Mouse (Mus musculus) MEL (cell line): ENCODE measurements around the gene Hspa4l. TPM values are rescaled to one million over a fixed set of nuclear protein-coding genes. Genes with fewer than 3 reads are reported as not detected.
"Not testable (repeated sequence)": the region's sequence is repeated elsewhere in the genome, so short reads cannot be mapped to it uniquely, and the experiment has no call there.

Source experiments
- DNase-seq: peaks from one replicate; pipeline ENCODE4 v3.0.0; 2011; ENCODE audit warnings: low read depth, low spot score
- H3K27ac ChIP-seq: 2 replicates; pipeline ENCODE4 v1.5.1; 2012; ENCODE audit warnings: low read depth, mild to moderate bottlenecking, control low read depth, low read length, moderate library complexity; ENCODE audit not compliant: control insufficient read depth
- H3K27me3 ChIP-seq, 2 experiments: fragments of 150-350 bp in 1 of 2; sonication (generic) in 1 of 2; 2 replicates each; pipeline ENCODE4 v1.6.1; 2012; ENCODE audit warnings: low read length in 2 of 2, mild to moderate bottlenecking in 2 of 2, improper control_type of control experiment in 1 of 2, moderate library complexity in 1 of 2; ENCODE audit not compliant: insufficient read depth in 2 of 2, control insufficient read depth in 1 of 2
- H3K36me3 ChIP-seq, 2 experiments: 2 replicates each; pipeline ENCODE4 v1.6.1; 2012 to 2014; ENCODE audit warnings: low read length in 2 of 2, improper control_type of control experiment in 1 of 2, inconsistent platforms in 1 of 2, mild to moderate bottlenecking in 1 of 2; ENCODE audit not compliant: insufficient read depth in 2 of 2, control insufficient read depth in 1 of 2
- H3K4me1 ChIP-seq, 2 experiments: fragments of 150-350 bp in 1 of 2; sonication (generic) in 1 of 2; 2 replicates each; pipeline ENCODE4 v1.6.1; 2012; ENCODE audit warnings: low read length in 2 of 2, improper control_type of control experiment in 1 of 2, mild to moderate bottlenecking in 1 of 2; ENCODE audit not compliant: insufficient read depth in 2 of 2, control insufficient read depth in 1 of 2
- H3K4me3 ChIP-seq, 2 experiments: fragments of 150-350 bp in 1 of 2; sonication (generic) in 1 of 2; 2 replicates each; pipeline ENCODE4 v1.5.1; 2012; ENCODE audit warnings: low read depth in 2 of 2, low read length in 2 of 2, mild to moderate bottlenecking in 2 of 2, moderate library complexity in 2 of 2, control low read depth in 1 of 2, improper control_type of control experiment in 1 of 2; ENCODE audit not compliant: control insufficient read depth in 1 of 2, insufficient read depth in 1 of 2
- H3K79me2 ChIP-seq: 2 replicates; pipeline ENCODE4 v1.6.1; 2012; ENCODE audit warnings: mild to moderate bottlenecking, low read length, moderate library complexity; ENCODE audit not compliant: control insufficient read depth, poor library complexity, insufficient read depth
- H3K9ac ChIP-seq: 2 replicates; pipeline ENCODE4 v1.6.1; 2012; ENCODE audit warnings: low read depth, mild to moderate bottlenecking, control low read depth, low read length, moderate library complexity; ENCODE audit not compliant: control insufficient read depth, poor library complexity, severe bottlenecking
- H3K9me3 ChIP-seq: fragments of 150-350 bp; sonication (generic); replicated peaks from 2 replicates; pipeline ENCODE4 v1.6.1; 2012; ENCODE audit warnings: mild to moderate bottlenecking, low read length, improper control_type of control experiment, moderate library complexity; ENCODE audit not compliant: insufficient read depth
- BHLHE40 ChIP-seq: IDR thresholded peaks from 2 replicates; pipeline ENCODE4 v1.6.1; 2012; ENCODE audit warnings: low read depth, mild to moderate bottlenecking, inconsistent platforms, low read length, improper control_type of control experiment, borderline replicate concordance
- CHD2 ChIP-seq: IDR thresholded peaks from 2 replicates; pipeline ENCODE4 v1.6.1; 2011; ENCODE audit warnings: low read length, improper control_type of control experiment
- GATA1 ChIP-seq: IDR thresholded peaks from 2 replicates; pipeline ENCODE4 v1.6.1; 2011; ENCODE audit warnings: low read depth, low read length, improper control_type of control experiment
- MAZ ChIP-seq: IDR thresholded peaks from 2 replicates; pipeline ENCODE4 v1.6.1; 2012; ENCODE audit warnings: low read depth, mild to moderate bottlenecking, inconsistent platforms, low read length, improper control_type of control experiment
- MEF2A ChIP-seq: IDR thresholded peaks from 2 replicates; pipeline ENCODE4 v1.6.1; 2014; ENCODE audit warnings: low read depth, mild to moderate bottlenecking, inconsistent platforms, low read length, improper control_type of control experiment; ENCODE audit not compliant: poor library complexity, insufficient replicate concordance, severe bottlenecking; ENCODE audit errors: extremely low read depth
- MYB ChIP-seq: IDR thresholded peaks from 2 replicates; pipeline ENCODE4 v1.6.1; 2011; ENCODE audit warnings: mild to moderate bottlenecking, low read depth, low read length, improper control_type of control experiment
- polyA plus RNA-seq, 2 experiments: library from polyadenylated mRNA; stranded (reverse) in 1 of 2; unstranded in 1 of 2; fragments of >175 nt in 1 of 2; fragments of >200 nt in 1 of 2; gene quantifications; 2 replicates each; pipeline versions ENCODE4 v1.2.1 to v1.2.4; 2012; ENCODE audit warnings: low replicate concordance in 2 of 2, low read depth in 1 of 2; ENCODE audit not compliant: insufficient read length in 2 of 2, insufficient read depth in 1 of 2, missing spikeins in 1 of 2
- total RNA-seq: library from RNA; depleted of rRNA; stranded (reverse); fragments of 300-350 nt; gene quantifications from 2 replicates; pipeline ENCODE4 v1.2.3, GENCODE M21; 2012; rRNA removed

Gene Hspa4l
- total and polyA plus RNA-seq, 3 experiments, result 19.2 to 37.2 (median 35.7) TPM

DNA sequence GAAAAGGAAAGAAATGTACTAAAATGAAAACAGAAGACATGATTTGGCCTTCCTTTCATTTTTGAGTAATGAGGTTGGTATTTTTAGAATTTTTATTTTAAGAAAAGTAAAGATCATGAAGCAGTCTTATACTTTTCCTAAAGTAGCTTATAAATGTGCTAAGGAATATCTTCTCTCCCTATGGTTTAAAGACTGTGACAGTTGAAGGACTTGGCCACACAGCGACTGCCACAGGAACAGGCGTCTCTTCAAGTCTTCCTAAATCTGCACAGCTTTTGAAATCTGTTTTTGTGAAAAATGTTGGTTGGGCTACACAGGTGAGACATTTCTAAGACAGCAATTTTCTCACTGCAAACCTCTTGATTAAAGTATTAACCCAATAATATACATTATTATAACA, 69.0 kb downstream of the Hspa4l start:
- TF ChIP-seq CHD2, result no peak
- TF ChIP-seq GATA1, result no peak
- no peak for TF ChIP-seq MAZ
- no peak for TF ChIP-seq MYB
- no peak for TF ChIP-seq MEF2A
- TF ChIP-seq BHLHE40, result no peak

DNA sequence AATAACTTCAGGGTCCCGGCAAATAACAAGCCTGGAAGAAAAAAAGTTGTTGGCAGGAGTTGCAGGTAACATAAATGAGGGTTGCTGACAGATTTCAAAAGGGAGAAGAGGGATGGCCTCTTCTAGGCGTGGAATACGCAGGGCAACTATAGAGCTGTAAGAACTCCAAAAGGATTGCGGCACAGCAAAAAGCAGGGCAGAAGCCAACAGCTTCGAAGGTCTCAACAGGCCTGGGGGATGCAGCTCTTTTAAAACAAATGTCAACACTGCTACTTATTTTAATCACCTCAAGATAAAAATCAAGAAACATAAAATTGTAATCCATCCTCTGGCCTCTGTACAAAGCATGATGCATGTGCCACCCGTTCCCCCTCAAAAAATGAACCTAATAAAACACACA, 101.2 kb downstream of the Hspa4l start:
- H3K27me3 ChIP-seq, H3K27ac ChIP-seq, H3K4me1 ChIP-seq, H3K79me2 ChIP-seq, H3K36me3 ChIP-seq, H3K9me3 ChIP-seq: not testable (repeated sequence)
- peak; percentile 28 for DNase-seq
- Histone ChIP-seq H3K4me3 (peak overlapping the region; percentile 25 to 78; a peak in 2 of 4 replicates), H3K9ac (peak overlapping the region; percentile 86)

More for the DNA sequence above, 69.0 kb downstream of the Hspa4l start:
- Histone ChIP-seq H3K9me3 (no peaks in the 10 kb centered on the region), H3K79me2 (no peaks in the 10 kb centered on the region), H3K9ac (no peak overlapping the region), H3K4me1 (no peaks in the 10 kb centered on the region), H3K27me3 (no peaks in the 10 kb centered on the region), H3K36me3 (peaks cover 0 to 60% of the 10 kb centered on the region in 2 experiments; a peak in 2 of 4 replicates), H3K4me3 (no peak overlapping the region), H3K27ac (no peak overlapping the region)
- no peak for DNase-seq

Other genes with a start within 250 kb of the Hspa4l start
- gene Intu, start 213.2 kb upstream of the Hspa4l start, total RNA-seq, result 10.9 and 12.3 TPM in 2 replicates
- gene Intu, start 213.2 kb upstream of the Hspa4l start, polyA plus RNA-seq, result 1 to 10 TPM in 1 of 2 experiments, not detected in 1; 9.7 TPM
- gene Slc25a31, start 35.6 kb upstream of the Hspa4l start, total RNA-seq, result not detected in 2 replicates
- not detected for gene Slc25a31, start 35.6 kb upstream of the Hspa4l start, polyA plus RNA-seq
- gene Plk4, start 55.5 kb downstream of the Hspa4l start, total RNA-seq, result 60.3 and 71.0 TPM in 2 replicates
- gene Plk4, start 55.5 kb downstream of the Hspa4l start, polyA plus RNA-seq, result 100 to 1,000 TPM in 1 of 2 experiments, 10 to 100 TPM in 1; 57.6 to 381 TPM
- 3.2 and 4.0 TPM in 2 replicates for gene Mfsd8, start 102.4 kb downstream of the Hspa4l start, total RNA-seq
- 1 to 10 TPM in 1 of 2 experiments, not detected in 1; 6.4 TPM for gene Mfsd8, start 102.4 kb downstream of the Hspa4l start, polyA plus RNA-seq
- 1.3 and 2.9 TPM in 2 replicates for gene Abhd18, start 102.5 kb downstream of the Hspa4l start, total RNA-seq
- gene Abhd18, start 102.5 kb downstream of the Hspa4l start, polyA plus RNA-seq, result 1 to 10 TPM in 1 of 2 experiments, not detected in 1; 3.6 TPM
- gene 1700034I23Rik, start 158.0 kb downstream of the Hspa4l start, total RNA-seq, result not detected in 2 replicates
- not detected for gene 1700034I23Rik, start 158.0 kb downstream of the Hspa4l start, polyA plus RNA-seq
- 30.1 and 30.4 TPM in 2 replicates for gene Larp1b, start 205.3 kb downstream of the Hspa4l start, total RNA-seq
- 10 to 100 TPM in 1 of 2 experiments, not detected in 1; 33.3 TPM for gene Larp1b, start 205.3 kb downstream of the Hspa4l start, polyA plus RNA-seq